8 mouse cellular contexts compared by ENCODE assay signal in genomic region chr10:17727161-17727925, GRCm38 (mm10). TPM values are rescaled to one million over a fixed set of nuclear protein-coding genes. Genes with fewer than 3 reads are reported as not detected.
A peak's percentile ranks its signal among the peaks of the same experiment; 100 is the strongest.
DNase-seq lines count a peak whose midpoint lies in the region; ATAC-seq and TF ChIP-seq lines count a peak whose summit lies in the region.

No protein-coding gene starts in this region.

- peak; percentile 29 for DNase-seq in thymus, postnatal 0 days (ENCODE audit: low spot score)
- DNase-seq in thymus, adult 18-20 months, result no peak
- peak; percentile 83 for DNase-seq in cerebellum, adult 9-10 months
- DNase-seq in forelimb bud, embryonic 11.5 days (ENCODE audit: low read depth, low spot score), result peak; percentile 68
- peak; percentile 39 for DNase-seq in lung, adult 2 months
- peak; percentile 39 for DNase-seq in retina, adult 2 months (ENCODE audit: low read depth, low spot score)
- DNase-seq in spleen, postnatal 4 days (ENCODE audit: low spot score in 2 of 2), result no peak

- ATAC-seq in intestine, postnatal 0 days, result peak; percentile 50

- 0 out of 2 replicates have a peak, but pooled peaks cover 3% of the 10 kb centered on the region for H3K4me1 ChIP-seq in intestine, postnatal 0 days (replicated peaks; ENCODE audit: control insufficient read depth, insufficient read depth, low read length)
- peaks cover 7% of the 10 kb centered on the region; the same call in 1 of the 2 replicates for H3K4me1 ChIP-seq in lung, adult 2 months (ENCODE audit: control insufficient read depth, insufficient read depth, low read length)

- TF ChIP-seq POLR2A in lung, adult 2 months (IDR thresholded peaks at IDR 0.05; ENCODE audit: borderline replicate concordance, extremely low read depth, low read depth, low read length), result no peak

- H3K36me3 ChIP-seq in intestine, postnatal 0 days (ENCODE audit: control insufficient read depth, insufficient read depth), result peaks cover 3% of the 10 kb centered on the region; the same call in 1 of the 2 replicates

- no peak overlapping the region for H3K9ac ChIP-seq in intestine, postnatal 0 days (ENCODE audit: low read depth, low read length)

- peak overlapping the region; percentile 13; the same call in 1 of the 2 replicates for H3K4me3 ChIP-seq in intestine, postnatal 0 days (ENCODE audit: low read depth, low read length)
- H3K4me3 ChIP-seq in lung, adult 2 months (replicated peaks; ENCODE audit: extremely low read depth, low read depth, low read length), result no peak overlapping the region

- peak overlapping the region; percentile 81 for H3K4me2 ChIP-seq in intestine, postnatal 0 days (replicated peaks; ENCODE audit: low read depth)

- no peaks in the 10 kb centered on the region for H3K9me3 ChIP-seq in intestine, postnatal 0 days (ENCODE audit: control insufficient read depth)

- WGBS in intestine, postnatal 0 days, result 11% methylated on average over 15 of the region's 15 CpGs
- WGBS in lung, adult 2 months, result 22% methylated on average over 15 of the region's 15 CpGs

- H3K27ac ChIP-seq in intestine, postnatal 0 days (ENCODE audit: low read depth, low read length), result peak overlapping the region; percentile 69

- no peak for TF ChIP-seq CTCF in intestine, postnatal 0 days (IDR thresholded peaks at IDR 0.05; ENCODE audit: low read depth)
- no peak for TF ChIP-seq CTCF in lung, adult 2 months (IDR thresholded peaks at IDR 0.05; ENCODE audit: insufficient read depth, low read length)

- no peaks in the 10 kb centered on the region for H3K27me3 ChIP-seq in intestine, postnatal 0 days (replicated peaks; ENCODE audit: control insufficient read depth, insufficient read depth, low read length)

RNA-seq across cellular contexts. Expression of gene Cited2, which starts 4.3 kb away (rescaled TPM):
- polyA plus RNA-seq in thymus, postnatal 0 days (2015; fragmentation: Nextera tagmentation; extraction: Ambion mirVana), result 17.7 and 19.9 TPM in 2 replicates
- 41.8 and 47.0 TPM in 2 replicates for polyA plus RNA-seq in intestine, postnatal 0 days (2015; fragmentation: Nextera tagmentation; extraction: Ambion mirVana)
- polyA plus RNA-seq in lung, adult 2 months (2012; rRNA removed), result 55.0 and 78.3 TPM in 2 replicates

Comparison
In these comparisons a context has a peak if more than half of its experiments do, and no peak if none do; other contexts are left out.
1. DNase-seq: peak in thymus, postnatal 0 days (single experiment), cerebellum, adult 9-10 months (single experiment), forelimb bud, embryonic 11.5 days (single experiment), lung, adult 2 months (single experiment) and retina, adult 2 months (single experiment); none in thymus, adult 18-20 months (0 of 2) and spleen, postnatal 4 days (0 of 2).